Mouse (Mus musculus) kidney, embryonic 16.5 days (tissue): ENCODE results near the gene Zgrf1. TPM values are rescaled to one million over a fixed set of nuclear protein-coding genes. Genes with fewer than 3 reads are reported as not detected.

Experiments
- ATAC-seq: fragments of 200-750 bp; cut with Nextera tagmentation; 2 replicates; pipeline ENCODE4 v1.8.0; 2017; ENCODE audit warnings: moderate TSS enrichment; ENCODE audit not compliant: low FRiP score, low TSS enrichment
- H3K27ac ChIP-seq: fragments of 300-500 bp; sonication (generic); 2 replicates; pipeline ENCODE4 v1.5.1; 2014; ENCODE audit warnings: low read length
- H3K27me3 ChIP-seq: fragments of 300-500 bp; sonication (generic); 2 replicates; pipeline ENCODE4 v1.6.1; 2014; ENCODE audit warnings: low read length, control low read depth, mixed read lengths; ENCODE audit not compliant: insufficient read depth
- H3K36me3 ChIP-seq: fragments of 300-500 bp; sonication (generic); 2 replicates; pipeline ENCODE4 v1.6.1; 2014; ENCODE audit warnings: low read length, control low read depth, mixed read lengths; ENCODE audit not compliant: insufficient read depth
- H3K4me1 ChIP-seq: fragments of 300-500 bp; sonication (generic); 2 replicates; pipeline ENCODE4 v1.6.1; 2014; ENCODE audit warnings: low read length, control low read depth, mixed read lengths; ENCODE audit not compliant: insufficient read depth
- H3K4me2 ChIP-seq: fragments of 300-500 bp; sonication (generic); replicated peaks from 2 replicates; pipeline ENCODE4 v1.6.1; 2014; ENCODE audit warnings: low read depth, low read length
- H3K4me3 ChIP-seq: fragments of 300-500 bp; sonication (generic); 2 replicates; pipeline ENCODE4 v1.5.1; 2014; ENCODE audit warnings: mild to moderate bottlenecking, low read length
- H3K9ac ChIP-seq: fragments of 300-500 bp; sonication (generic); replicated peaks from 2 replicates; pipeline ENCODE4 v1.6.1; 2014; ENCODE audit warnings: low read length
- H3K9me3 ChIP-seq: fragments of 300-500 bp; sonication (generic); 2 replicates; pipeline ENCODE4 v1.6.1; 2016; ENCODE audit warnings: low read length, control low read depth
- WGBS: fragments of 180-500 bp; shearing (Covaris S2); extraction: QIAGEN DNeasy Blood & Tissue Kit; methylation state at CpG from one replicate; pipeline ENCODE4 v1.1.7; 2014; 5-methylcytosine and 5-hydroxymethylcytosine counted together
- polyA plus RNA-seq: library from polyadenylated mRNA; unstranded; fragments of >200 nt; fragmentation: Nextera tagmentation; extraction: Ambion mirVana; gene quantifications from 2 replicates; pipeline ENCODE4 v1.2.1, GENCODE M21; 2015

The Zgrf1 gene
- 6.3 and 9.1 TPM in 2 replicates for polyA plus RNA-seq

DNA sequence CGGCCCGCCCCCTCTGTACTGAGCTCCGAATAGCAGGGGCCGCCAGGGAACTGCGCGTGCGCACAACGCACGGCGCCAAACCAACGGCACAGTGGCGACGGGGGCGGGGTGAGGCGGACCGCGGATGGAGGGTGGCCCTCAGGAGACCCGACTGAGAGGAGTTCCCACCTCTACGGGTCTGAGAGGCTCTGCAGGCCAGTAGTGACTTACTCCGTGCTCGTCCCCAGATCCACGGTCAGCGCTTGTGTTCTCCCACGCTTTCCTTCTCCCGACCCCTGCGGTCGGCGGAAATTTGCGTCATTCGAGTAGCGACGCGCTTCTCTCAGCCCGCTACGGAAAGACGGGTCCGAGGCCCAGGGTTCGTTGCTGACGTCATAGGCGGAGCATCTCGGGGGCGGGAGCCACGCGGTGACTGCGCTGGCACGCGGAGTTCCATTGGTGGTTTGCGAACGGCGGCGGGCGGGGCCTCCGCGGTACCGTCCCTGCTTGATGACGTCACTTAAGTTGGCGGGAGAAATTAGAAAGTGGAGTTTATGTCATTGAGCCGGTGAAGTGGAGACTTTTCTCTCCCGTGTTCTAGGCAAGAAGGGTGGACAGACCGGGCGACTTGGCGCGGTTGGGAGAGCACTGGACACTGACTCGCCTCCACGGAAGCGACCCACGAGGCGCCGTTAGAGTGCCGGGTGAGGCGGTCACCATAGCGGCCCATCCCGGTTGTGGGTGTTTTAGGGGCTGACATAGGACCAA, at the start of gene Zgrf1, which contains the start of gene Larp7:
Zgrf1 (plus strand) TSS at position 517 of the 747 bp plus-strand sequence.
Larp7 (minus strand) TSS at position 377 of the 747 bp plus-strand sequence.
- ATAC-seq: peak; percentile 99
- H3K4me2 ChIP-seq: peak within 1 kb of the TSS; percentile 76
- H3K36me3 ChIP-seq: peaks cover 12% of the 10 kb centered on the region
- peaks cover 13% of the 10 kb centered on the region for H3K4me1 ChIP-seq
- peak within 1 kb of the TSS; percentile 93 for H3K4me3 ChIP-seq
- no peaks in the 10 kb centered on the region for H3K9me3 ChIP-seq
- H3K9ac ChIP-seq: peak within 1 kb of the TSS; percentile 88
- under 1% methylated on average over 59 of the region's 73 CpGs for WGBS
- peak within 1 kb of the TSS; percentile 96 for H3K27ac ChIP-seq
- H3K27me3 ChIP-seq: no peaks in the 10 kb centered on the region

DNA sequence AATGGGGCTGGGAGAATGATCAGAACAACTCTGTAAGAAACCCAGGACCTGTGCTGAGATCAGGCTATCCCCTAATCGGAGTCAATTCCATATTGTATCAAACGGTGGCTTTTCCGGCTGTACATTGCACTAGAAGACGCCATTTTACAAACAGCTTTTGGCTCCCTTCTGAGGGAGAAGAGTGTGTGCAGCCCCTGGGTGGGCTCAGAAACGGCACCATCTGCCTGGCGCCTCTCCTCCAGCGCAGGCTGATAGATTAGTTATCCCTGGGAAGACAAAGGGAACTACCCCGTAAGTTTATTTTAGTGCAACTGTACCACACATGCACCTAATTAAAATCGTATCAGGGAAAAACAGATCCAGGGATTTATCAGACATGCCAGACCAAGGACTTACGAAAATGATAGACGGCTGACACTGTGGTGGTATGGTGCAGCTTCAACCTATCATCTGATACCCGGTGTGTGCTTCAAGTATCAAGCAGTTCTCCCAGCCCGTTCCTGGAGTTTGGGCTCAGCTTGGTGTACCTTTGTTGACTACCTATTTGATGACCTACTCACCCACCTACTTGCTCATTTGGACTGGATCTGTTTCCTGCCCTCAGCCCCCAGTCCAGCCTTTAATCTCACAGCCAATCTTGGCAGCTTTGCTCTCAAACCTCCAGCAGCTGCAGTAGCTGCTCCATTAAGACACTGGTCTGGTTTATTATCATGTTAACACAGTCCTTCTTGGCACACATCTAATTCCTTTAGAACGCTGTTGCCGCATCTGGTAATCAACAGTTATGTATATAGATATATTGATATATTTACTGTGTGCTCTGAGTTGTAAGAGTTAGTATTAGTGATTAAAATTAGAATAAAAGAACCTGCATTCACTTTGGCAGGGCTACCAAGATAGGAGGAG, 45.2 kb upstream of the Zgrf1 start:
- no peaks in the 10 kb centered on the region for H3K4me1 ChIP-seq
- no peak overlapping the region for H3K27ac ChIP-seq
- ATAC-seq: no peak
- no peak overlapping the region for H3K9ac ChIP-seq
- H3K4me2 ChIP-seq: no peak overlapping the region
- no peak overlapping the region for H3K4me3 ChIP-seq
- H3K36me3 ChIP-seq: no peaks in the 10 kb centered on the region
- no peaks in the 10 kb centered on the region for H3K9me3 ChIP-seq
- H3K27me3 ChIP-seq: no peaks in the 10 kb centered on the region
- 80% methylated on average over 15 of the region's 15 CpGs for WGBS

DNA sequence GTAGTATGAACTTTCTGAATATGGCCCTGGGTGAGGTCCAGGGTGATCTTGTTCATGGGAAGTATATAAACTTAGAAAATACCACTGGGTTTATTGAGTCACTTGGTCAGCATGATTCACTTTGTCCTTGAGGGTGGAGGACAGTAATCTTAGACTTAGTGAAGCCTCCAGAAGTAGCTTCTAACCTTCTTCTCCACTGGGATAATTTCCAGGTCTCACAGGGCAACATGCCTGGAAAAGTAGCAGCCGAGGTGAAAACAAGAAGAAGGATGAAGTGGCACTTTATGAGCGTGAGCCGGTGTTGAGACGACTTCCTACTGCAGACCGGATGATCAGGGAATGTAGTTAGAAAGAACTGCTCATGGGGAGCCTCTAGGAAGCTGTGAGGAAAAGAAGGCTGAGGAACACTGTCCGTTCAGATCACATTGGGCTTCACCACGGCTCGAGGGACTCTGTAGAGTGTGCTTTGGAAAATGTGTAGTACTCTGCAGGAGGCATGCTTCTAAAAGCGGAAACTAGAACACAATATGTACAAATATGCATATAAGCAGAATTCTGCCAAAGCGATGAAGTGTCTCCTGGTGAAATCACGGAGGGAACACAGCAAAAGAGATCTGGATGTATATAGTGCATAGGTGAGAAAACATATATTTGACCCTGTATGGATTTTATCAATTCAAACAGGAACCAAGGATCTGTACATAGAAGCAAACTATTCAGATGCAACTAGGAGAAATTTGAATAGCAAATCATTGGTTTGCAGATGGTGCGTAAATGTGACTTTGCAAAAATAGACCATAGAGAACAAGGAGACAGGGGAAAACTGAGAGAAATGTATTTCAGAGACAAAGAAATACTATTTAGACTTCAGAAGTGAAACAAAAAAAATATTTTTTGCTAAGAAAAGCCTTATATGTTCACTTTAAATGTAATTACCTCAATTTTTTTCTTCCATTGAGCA, 41.2 kb upstream of the Zgrf1 start:
- 78% methylated on average over 12 of the region's 12 CpGs for WGBS
- H3K9me3 ChIP-seq: no peaks in the 10 kb centered on the region
- H3K36me3 ChIP-seq: no peaks in the 10 kb centered on the region
- no peak overlapping the region for H3K27ac ChIP-seq
- no peaks in the 10 kb centered on the region for H3K27me3 ChIP-seq
- no peak overlapping the region for H3K4me2 ChIP-seq
- H3K4me1 ChIP-seq: no peaks in the 10 kb centered on the region
- ATAC-seq: no peak
- H3K4me3 ChIP-seq: no peak overlapping the region
- H3K9ac ChIP-seq: no peak overlapping the region

DNA sequence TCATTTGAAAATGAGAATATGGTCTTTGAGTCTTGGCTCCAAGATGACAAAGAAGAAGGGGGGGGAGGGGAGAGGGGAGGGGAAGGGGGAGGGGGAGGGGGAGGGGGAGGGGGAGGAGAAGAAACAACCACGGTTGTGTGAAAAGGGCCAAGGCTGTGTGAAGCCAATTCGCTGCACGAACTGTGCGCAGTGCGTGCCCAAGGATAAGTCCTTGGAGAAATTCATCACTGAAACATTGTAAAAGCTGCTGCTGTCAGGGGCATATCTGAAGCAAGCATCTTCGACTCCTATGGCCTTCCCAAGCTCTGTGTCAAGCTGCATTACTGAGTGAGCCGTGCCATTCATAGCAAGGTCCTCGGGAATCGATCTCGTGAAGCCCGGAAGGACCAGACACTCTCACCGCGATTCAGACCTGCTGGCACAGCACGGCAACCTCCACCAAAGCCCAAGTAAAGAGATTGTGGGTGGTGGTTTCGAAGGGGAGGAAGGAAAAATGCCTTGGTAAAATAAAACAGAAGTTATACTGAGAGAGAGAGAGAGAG, 40.4 kb upstream of the Zgrf1 start:
- WGBS: 72% methylated on average over 15 of the region's 15 CpGs
- H3K27ac ChIP-seq: no peak overlapping the region
- no peak overlapping the region for H3K9ac ChIP-seq
- no peaks in the 10 kb centered on the region for H3K36me3 ChIP-seq
- H3K27me3 ChIP-seq: no peaks in the 10 kb centered on the region
- no peaks in the 10 kb centered on the region for H3K9me3 ChIP-seq
- H3K4me1 ChIP-seq: no peaks in the 10 kb centered on the region
- H3K4me3 ChIP-seq: no peak overlapping the region
- no peak for ATAC-seq
- no peak overlapping the region for H3K4me2 ChIP-seq

DNA sequence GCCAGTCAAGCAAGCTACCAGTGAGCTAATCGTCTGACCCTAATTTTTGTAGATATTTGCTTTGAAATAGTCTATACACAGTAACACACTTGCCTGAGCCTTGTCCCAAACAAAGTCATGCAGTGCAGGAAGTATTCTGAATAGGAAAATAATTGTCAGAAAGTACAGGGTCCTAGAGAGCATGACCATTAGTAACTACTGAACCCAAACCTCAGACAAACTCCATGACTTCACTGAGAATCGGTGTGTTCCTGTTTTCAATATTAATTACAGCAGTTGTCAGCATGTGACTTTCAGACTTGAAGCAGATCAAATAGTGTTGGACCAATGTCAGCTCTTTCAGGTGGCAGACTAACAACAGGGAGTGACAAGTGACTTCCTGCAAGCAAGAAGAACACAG, 39.6 kb upstream of the Zgrf1 start:
- Histone ChIP-seq H3K9me3 (no peaks in the 10 kb centered on the region), H3K4me2 (no peak overlapping the region), H3K27me3 (no peaks in the 10 kb centered on the region), H3K36me3 (no peaks in the 10 kb centered on the region), H3K4me1 (no peaks in the 10 kb centered on the region), H3K27ac (no peak overlapping the region), H3K9ac (no peak overlapping the region), H3K4me3 (no peak overlapping the region)
- 77% methylated on average over 2 of the region's 2 CpGs for WGBS
- ATAC-seq: no peak

DNA sequence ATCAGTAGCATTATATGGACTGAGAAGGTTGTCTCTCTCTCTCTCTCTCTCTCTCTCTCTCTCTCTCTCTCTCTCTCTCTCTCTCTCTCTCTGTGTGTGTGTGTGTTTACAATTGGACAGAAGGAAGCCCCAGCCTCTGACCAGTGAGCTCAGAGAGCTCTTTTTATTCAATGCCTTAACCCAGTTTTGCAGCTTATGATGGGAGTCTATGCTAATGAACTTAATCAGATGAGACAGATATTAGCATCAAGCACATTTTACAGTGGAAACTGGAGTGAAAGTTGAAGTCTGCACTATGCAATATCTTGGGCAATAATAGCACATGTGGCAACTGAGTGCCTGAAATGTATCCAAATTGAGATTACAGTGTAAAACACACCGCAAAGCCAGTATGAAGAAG, 38.0 kb upstream of the Zgrf1 start:
- no peak for ATAC-seq
- no peak overlapping the region for H3K9ac ChIP-seq
- 95% methylated on average over 1 of the region's 1 CpGs for WGBS
- H3K4me2 ChIP-seq: no peak overlapping the region
- H3K27ac ChIP-seq: no peak overlapping the region
- no peaks in the 10 kb centered on the region for H3K4me1 ChIP-seq
- H3K4me3 ChIP-seq: no peak overlapping the region
- H3K27me3 ChIP-seq: no peaks in the 10 kb centered on the region
- H3K36me3 ChIP-seq: no peaks in the 10 kb centered on the region
- no peaks in the 10 kb centered on the region for H3K9me3 ChIP-seq

DNA sequence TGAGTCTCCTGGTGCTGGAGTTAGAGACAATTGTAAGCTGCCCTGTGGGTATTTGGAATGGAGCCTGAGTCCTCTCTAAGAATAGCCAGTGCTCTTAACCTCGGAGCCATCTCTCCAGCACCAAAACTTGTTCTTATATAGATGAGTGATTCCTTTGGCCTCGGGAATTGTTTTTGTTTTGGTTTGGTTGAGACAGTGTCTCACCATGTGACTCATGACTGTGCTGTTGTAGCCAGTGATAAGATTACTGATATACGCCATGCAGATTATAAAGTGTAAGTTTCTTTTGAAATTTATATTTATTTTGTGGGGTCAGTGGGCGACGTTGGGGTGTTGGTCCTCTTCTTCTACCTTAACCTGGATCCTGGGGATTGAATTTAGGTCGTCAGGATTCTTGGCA, 33.0 kb upstream of the Zgrf1 start:
- WGBS: 75% methylated on average over 6 of the region's 6 CpGs
- no peak for ATAC-seq

DNA sequence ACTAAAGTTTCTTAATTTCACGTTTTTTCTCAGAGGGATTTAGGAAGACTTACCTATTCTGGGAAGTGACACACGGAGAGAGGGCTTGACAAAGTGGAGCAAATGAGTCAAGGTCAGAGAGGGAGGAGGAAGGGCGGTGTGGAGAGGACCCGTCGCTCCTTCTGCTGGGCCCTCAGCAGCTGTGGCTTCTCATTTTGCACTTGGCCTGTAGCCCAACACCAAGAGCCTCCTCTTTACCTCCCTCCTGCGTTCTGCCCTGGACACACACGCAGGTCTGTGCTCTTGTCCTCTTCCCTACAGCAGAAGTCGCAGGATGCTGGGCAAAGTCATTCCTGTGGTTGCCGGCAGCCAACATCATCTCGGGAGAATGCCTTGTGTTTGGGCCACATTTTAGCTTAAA, 32.1 kb upstream of the Zgrf1 start:
- Histone ChIP-seq H3K4me3 (no peak overlapping the region), H3K4me2 (no peak overlapping the region), H3K36me3 (no peaks in the 10 kb centered on the region), H3K27ac (no peak overlapping the region), H3K9ac (no peak overlapping the region), H3K27me3 (no peaks in the 10 kb centered on the region), H3K4me1 (no peaks in the 10 kb centered on the region), H3K9me3 (no peaks in the 10 kb centered on the region)
- 53% methylated on average over 10 of the region's 10 CpGs for WGBS
- ATAC-seq: no peak

More for the DNA sequence above, 33.0 kb upstream of the Zgrf1 start:
- H3K9me3 ChIP-seq: no peaks in the 10 kb centered on the region
- H3K36me3 ChIP-seq: no peaks in the 10 kb centered on the region
- H3K9ac ChIP-seq: no peak overlapping the region
- H3K27ac ChIP-seq: no peak overlapping the region
- H3K4me1 ChIP-seq: no peaks in the 10 kb centered on the region
- H3K27me3 ChIP-seq: no peaks in the 10 kb centered on the region
- no peak overlapping the region for H3K4me3 ChIP-seq
- no peak overlapping the region for H3K4me2 ChIP-seq

DNA sequence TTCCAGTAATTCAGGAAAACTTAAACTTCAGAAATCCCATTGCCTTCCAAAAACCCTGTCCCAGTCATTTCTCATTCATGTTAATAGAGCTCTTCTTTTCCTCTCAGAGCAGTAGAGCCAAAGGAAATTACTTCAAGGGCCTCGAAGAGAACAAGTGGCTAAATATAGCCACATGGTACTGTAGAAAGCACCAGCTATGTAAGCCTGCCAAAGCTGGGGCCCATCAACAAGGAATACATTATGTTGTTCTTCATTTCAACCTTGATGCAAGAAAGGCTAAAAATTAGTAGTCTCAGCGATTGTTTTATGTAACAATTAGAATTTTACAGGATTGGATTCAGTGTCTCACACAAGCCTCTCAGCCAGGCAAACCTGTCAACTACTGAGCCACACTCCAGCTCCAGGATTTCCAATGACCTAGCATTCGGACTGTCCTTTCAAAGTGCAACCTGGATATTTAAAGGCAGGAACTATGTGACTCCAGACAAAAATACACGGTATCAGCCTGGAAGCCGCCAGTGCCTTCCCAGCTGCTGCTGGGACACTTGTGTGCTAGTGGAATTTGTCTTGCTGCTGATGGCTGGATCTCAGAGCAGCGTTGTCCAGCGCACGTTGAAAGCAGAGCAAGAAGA, 28.0 kb upstream of the Zgrf1 start:
- H3K4me2 ChIP-seq: no peak overlapping the region
- H3K9me3 ChIP-seq: no peaks in the 10 kb centered on the region
- no peak for ATAC-seq
- no peak overlapping the region for H3K27ac ChIP-seq
- WGBS: 73% methylated on average over 8 of the region's 8 CpGs
- no peak overlapping the region for H3K4me3 ChIP-seq
- no peak overlapping the region for H3K9ac ChIP-seq
- no peaks in the 10 kb centered on the region for H3K27me3 ChIP-seq
- H3K36me3 ChIP-seq: no peaks in the 10 kb centered on the region
- H3K4me1 ChIP-seq: no peaks in the 10 kb centered on the region
